Mouse (Mus musculus) lung, adult 10 weeks (tissue): ENCODE data around the gene Gm29666. TPM values are rescaled to one million over a fixed set of nuclear protein-coding genes. Genes with fewer than 3 reads are reported as not detected.

Experiments used
- polyA plus RNA-seq: library from polyadenylated mRNA; stranded (reverse); fragments of 350-450 nt; fragmentation: Illumina TruSeq; extraction: RNeasy Lipid Tissue Mini Kit (QIAGEN cat#74804); gene quantifications from one replicate; pipeline ENCODE4 v1.2.3, GENCODE M21; 2014; ENCODE audit warnings: low read depth, low replicate concordance; ENCODE audit not compliant: insufficient read depth

Gene Gm29666
- polyA plus RNA-seq, result 0.06 TPM

DNA sequence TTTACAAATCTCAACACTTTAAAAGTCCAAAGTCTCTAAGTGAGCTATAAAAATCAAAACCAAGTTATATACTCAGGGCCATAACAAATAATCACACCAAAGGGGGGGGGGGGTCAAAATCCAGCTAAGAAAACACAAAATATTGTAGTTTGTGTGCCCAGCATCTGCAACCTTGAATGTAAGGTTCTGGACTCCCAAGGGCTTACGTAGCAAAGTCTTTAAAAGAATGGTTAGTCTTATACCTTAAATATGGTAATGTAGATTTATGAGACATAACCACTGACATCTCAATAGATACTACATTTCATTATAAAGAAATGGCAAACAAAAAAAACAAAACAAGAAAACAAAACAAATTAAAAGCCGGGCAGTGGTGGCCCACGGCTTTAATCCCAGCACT is at the start of gene Gm29666:
TSS of gene Gm29666 (minus strand) at position 101 of the 400 bp plus-strand sequence.

GRCm38 (mm10) chr15:84922884-84923507 is 3.2 kb upstream of the Gm29666 start, which contains the start of gene Nup50:
TSS of gene Nup50 (plus strand) at chr15:84923411.

Other genes with a start within 250 kb of the Gm29666 start
- gene Arhgap8, start 200.0 kb downstream of the Gm29666 start, polyA plus RNA-seq, result 9.7 TPM
- gene Phf21b, start 64.0 kb downstream of the Gm29666 start, polyA plus RNA-seq, result 0.39 TPM
- gene Nup50, start 3.4 kb upstream of the Gm29666 start, polyA plus RNA-seq, result 9.8 TPM
- 10.9 TPM for gene 5031439G07Rik, start 68.5 kb upstream of the Gm29666 start, polyA plus RNA-seq
- gene Upk3a, start 97.1 kb upstream of the Gm29666 start, polyA plus RNA-seq, result 0.82 TPM
- 10.1 TPM for gene Fam118a, start 108.9 kb upstream of the Gm29666 start, polyA plus RNA-seq
- not detected for gene Smc1b, start 211.9 kb upstream of the Gm29666 start, polyA plus RNA-seq
- 0.41 TPM for gene Ribc2, start 212.0 kb upstream of the Gm29666 start, polyA plus RNA-seq